Mouse (Mus musculus) gastrocnemius, adult 18-20 months (tissue): ENCODE data around the gene Wdr38. TPM values are rescaled to one million over a fixed set of nuclear protein-coding genes. Genes with fewer than 3 reads are reported as not detected.

Experiments used
- DNase-seq: peaks from one replicate; pipeline ENCODE4 v3.0.0; 2021; ENCODE audit warnings: low spot score
- total RNA-seq, 2 experiments: library from RNA; stranded (reverse); gene quantifications; 2 replicates each; pipeline ENCODE4 v1.2.3; 2021

The Wdr38 gene
- total RNA-seq, 2 experiments from 2014 or later, result 0.09 to 0.14 TPM

DNA sequence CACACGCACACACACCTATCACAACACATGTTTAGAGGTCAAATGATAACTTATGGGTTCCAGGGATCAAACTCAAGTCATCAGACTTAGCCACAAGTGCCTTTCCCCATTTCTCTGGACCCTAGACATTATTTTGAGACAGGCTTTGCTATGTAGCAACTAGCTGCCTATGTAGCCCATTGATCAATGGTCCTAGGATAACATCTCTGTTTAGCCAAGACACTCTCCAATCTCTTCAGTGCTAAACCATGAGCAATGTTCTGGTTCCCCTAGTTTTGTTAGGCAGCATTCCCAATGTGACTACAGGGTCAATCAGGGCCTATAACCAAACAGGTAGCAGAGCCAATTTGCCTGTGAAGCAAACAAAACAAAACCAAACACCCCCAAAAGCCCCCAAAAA lies 51.2 kb downstream of the Wdr38 start:
- DNase-seq, result no peak

Other genes with a start within 250 kb of the Wdr38 start
- 1 to 10 TPM; 3.5 to 4.1 TPM for gene Nr6a1, start 69.8 kb upstream of the Wdr38 start, total RNA-seq
- 1 to 10 TPM; 3.3 to 5.3 TPM for gene Olfml2a, start 65.5 kb upstream of the Wdr38 start, total RNA-seq
- gene Arpc5l, start 7.9 kb downstream of the Wdr38 start, total RNA-seq, result 100 to 1,000 TPM; 112 to 141 TPM
- gene Rpl35, start 8.1 kb downstream of the Wdr38 start, total RNA-seq, result 100 to 1,000 TPM; 291 to 301 TPM
- 10 to 100 TPM in 1 of 2 experiments, 1 to 10 TPM in 1; 9.1 to 13.7 TPM for gene Golga1, start 68.1 kb downstream of the Wdr38 start, total RNA-seq
- gene Scai, start 193.3 kb downstream of the Wdr38 start, total RNA-seq, result 1 to 10 TPM; 1.9 to 2.4 TPM
- 10 to 100 TPM; 58.5 to 61.7 TPM for gene Ppp6c, start 229.0 kb downstream of the Wdr38 start, total RNA-seq